Mouse (Mus musculus) thymus, postnatal 14 days (tissue): ENCODE results near the gene Klf12.

Experiments
- DNase-seq: peaks from one replicate; pipeline ENCODE4 v3.0.0; 2021

The Klf12 gene

GRCm38 (mm10) chr14:100126126-100126525, 158.4 kb downstream of the Klf12 start:
- no peak for DNase-seq

GRCm38 (mm10) chr14:100121075-100121474, 163.4 kb downstream of the Klf12 start:
- DNase-seq: no peak

- DNase-seq: no peak
Observed at GRCm38 (mm10) chr14:100119866-100120265, 164.6 kb downstream of the Klf12 start.

- DNase-seq: no peak
Observed at GRCm38 (mm10) chr14:100113419-100113818, 171.1 kb downstream of the Klf12 start.

GRCm38 (mm10) chr14:100111735-100112134, 172.7 kb downstream of the Klf12 start:
- DNase-seq: no peak

- DNase-seq: no peak
Observed at GRCm38 (mm10) chr14:100109563-100109962, 174.9 kb downstream of the Klf12 start.

- no peak for DNase-seq
Observed at GRCm38 (mm10) chr14:100105570-100105969, 178.9 kb downstream of the Klf12 start.

- no peak for DNase-seq
Observed at GRCm38 (mm10) chr14:100104818-100105217, 179.7 kb downstream of the Klf12 start.

GRCm38 (mm10) chr14:100103818-100104217, 180.7 kb downstream of the Klf12 start:
- no peak for DNase-seq

GRCm38 (mm10) chr14:100097208-100098189, 187.0 kb downstream of the Klf12 start:
- no peak for DNase-seq

GRCm38 (mm10) chr14:100095730-100096129, 188.7 kb downstream of the Klf12 start:
- no peak for DNase-seq

- peak; percentile 12 for DNase-seq
Observed at GRCm38 (mm10) chr14:100090517-100090916, 194.0 kb downstream of the Klf12 start.

GRCm38 (mm10) chr14:100079620-100080019, 204.9 kb downstream of the Klf12 start:
- DNase-seq: no peak

GRCm38 (mm10) chr14:100072431-100073195, 211.9 kb downstream of the Klf12 start:
- DNase-seq: no peak

GRCm38 (mm10) chr14:100069543-100070090, 214.9 kb downstream of the Klf12 start:
- no peak for DNase-seq

GRCm38 (mm10) chr14:100068715-100069114, 215.8 kb downstream of the Klf12 start:
- DNase-seq: no peak

- DNase-seq: no peak
Observed at GRCm38 (mm10) chr14:100062516-100062915, 222.0 kb downstream of the Klf12 start.

- DNase-seq: no peak
Observed at GRCm38 (mm10) chr14:100054150-100054549, 230.3 kb downstream of the Klf12 start.

GRCm38 (mm10) chr14:100053456-100053855, 231.0 kb downstream of the Klf12 start:
- no peak for DNase-seq

GRCm38 (mm10) chr14:100052876-100053275, 231.6 kb downstream of the Klf12 start:
- DNase-seq: no peak

GRCm38 (mm10) chr14:100045431-100045830, 239.0 kb downstream of the Klf12 start:
- DNase-seq: no peak

- DNase-seq: no peak
Observed at GRCm38 (mm10) chr14:100041823-100042222, 242.7 kb downstream of the Klf12 start.

- DNase-seq: no peak
Observed at GRCm38 (mm10) chr14:100026671-100027070, 257.8 kb downstream of the Klf12 start.
